Mouse (Mus musculus) kidney, adult 2 months (tissue): ENCODE measurements around the gene Atp5k. TPM values are rescaled to one million over a fixed set of nuclear protein-coding genes. Genes with fewer than 3 reads are reported as not detected.

ENCODE experiments used
- DNase-seq: peaks from one replicate; pipeline ENCODE4 v3.0.0; 2021
- H3K27ac ChIP-seq: fragments of 200-500 bp; 2 replicates; pipeline ENCODE4 v1.5.1; 2012; ENCODE audit warnings: low read depth, low read length, control low read depth, inconsistent platforms; ENCODE audit not compliant: insufficient read depth
- H3K27me3 ChIP-seq: fragments of 200-500 bp; replicated peaks from 2 replicates; pipeline ENCODE4 v1.6.1; 2012; ENCODE audit warnings: mild to moderate bottlenecking, moderate library complexity, low read length, inconsistent platforms; ENCODE audit not compliant: control insufficient read depth, insufficient read depth
- H3K36me3 ChIP-seq: fragments of 200-500 bp; 2 replicates; pipeline ENCODE4 v1.6.1; 2012; ENCODE audit warnings: mild to moderate bottlenecking, moderate library complexity, low read length, inconsistent platforms; ENCODE audit not compliant: control insufficient read depth, insufficient read depth
- H3K4me1 ChIP-seq: fragments of 200-500 bp; 2 replicates; pipeline ENCODE4 v1.6.1; 2011; ENCODE audit warnings: low read length; ENCODE audit not compliant: control insufficient read depth, insufficient read depth
- H3K4me3 ChIP-seq: fragments of 200-500 bp; 2 replicates; pipeline ENCODE4 v1.5.1; 2011; ENCODE audit warnings: mild to moderate bottlenecking, low read depth, low read length, control low read depth; ENCODE audit not compliant: insufficient read depth
- CTCF ChIP-seq: fragments of 200-500 bp; conservative IDR thresholded peaks from 2 replicates; pipeline ENCODE4 v1.5.1; 2011; ENCODE audit warnings: low read depth, mild to moderate bottlenecking, control low read depth, low read length, moderate library complexity, mixed read lengths; ENCODE audit not compliant: insufficient read depth, insufficient read length
- POLR2A ChIP-seq: fragments of 200-500 bp; IDR thresholded peaks from one replicate; pipeline ENCODE4 v1.6.1; 2011; ENCODE audit warnings: low read depth, low read length, control low read depth
- WGBS: fragments of 180-500 bp; shearing (Covaris S2); methylation state at CpG from one replicate; pipeline ENCODE4 v1.1.7; 2018; 5-methylcytosine and 5-hydroxymethylcytosine counted together
- polyA plus RNA-seq: library from polyadenylated mRNA; depleted of rRNA; stranded (reverse); fragments of >200 nt; gene quantifications from 2 replicates; pipeline ENCODE4 v1.2.3, GENCODE M21; 2012; rRNA removed

Atp5k gene
- polyA plus RNA-seq, 1 experiment: 172 TPM

GRCm38 (mm10) chr5:108386449-108386848 lies 47.8 kb downstream of the Atp5k start:
- Histone ChIP-seq H3K27ac (no peak overlapping the region), H3K27me3 (no peaks in the 10 kb centered on the region), H3K4me1 (no peaks in the 10 kb centered on the region), H3K36me3 (no peaks in the 10 kb centered on the region), H3K4me3 (no peak overlapping the region)
- no peak for TF ChIP-seq CTCF
- no peak for TF ChIP-seq POLR2A
- no peak for DNase-seq
- WGBS: 65% methylated on average over 4 of the region's 4 CpGs

GRCm38 (mm10) chr5:108385632-108386031 lies 48.6 kb downstream of the Atp5k start:
- Histone ChIP-seq H3K4me3 (no peak overlapping the region), H3K4me1 (no peaks in the 10 kb centered on the region), H3K36me3 (no peaks in the 10 kb centered on the region), H3K27me3 (no peaks in the 10 kb centered on the region), H3K27ac (no peak overlapping the region)
- no peak for DNase-seq
- TF ChIP-seq CTCF (no peak), POLR2A (no peak)
- WGBS: 84% methylated on average over 2 of the region's 2 CpGs

Other genes with a start within 250 kb of the Atp5k start
- gene Dr1, start 165.6 kb downstream of the Atp5k start, polyA plus RNA-seq: 16.3 and 19.5 TPM in 2 replicates
- gene Pigg, start 121.8 kb downstream of the Atp5k start, polyA plus RNA-seq: 16.6 and 18.7 TPM in 2 replicates
- gene Gm42517, start 66.5 kb downstream of the Atp5k start, polyA plus RNA-seq: 0.59 and 0.95 TPM in 2 replicates
- gene Pde6b, start 46.1 kb downstream of the Atp5k start, polyA plus RNA-seq: not detected in 2 replicates
- 5.0 and 5.3 TPM in 2 replicates for gene Mfsd7a, start 14.4 kb upstream of the Atp5k start, polyA plus RNA-seq
- 9.0 and 10.2 TPM in 2 replicates for gene Pcgf3, start 26.8 kb upstream of the Atp5k start, polyA plus RNA-seq
- gene Cplx1, start 115.6 kb upstream of the Atp5k start, polyA plus RNA-seq: 0.26 and 0.59 TPM in 2 replicates
- 80.5 and 89.0 TPM in 2 replicates for gene Gak, start 195.3 kb upstream of the Atp5k start, polyA plus RNA-seq
- gene Tmem175, start 195.3 kb upstream of the Atp5k start, polyA plus RNA-seq: 67.1 and 76.4 TPM in 2 replicates
- gene Idua, start 225.9 kb upstream of the Atp5k start, polyA plus RNA-seq: 9.1 and 12.7 TPM in 2 replicates
- gene Dgkq, start 235.2 kb upstream of the Atp5k start, polyA plus RNA-seq: 27.9 and 34.8 TPM in 2 replicates
- gene Slc26a1, start 241.1 kb upstream of the Atp5k start, polyA plus RNA-seq: 257 and 309 TPM in 2 replicates